ENCODE assay signal across 8 mouse cellular contexts in genomic region chr2:147297876-147298498, GRCm38 (mm10).
A peak's percentile ranks its signal among the peaks of the same experiment; 100 is the strongest.
DNase-seq lines count a peak whose midpoint lies in the region; ATAC-seq and TF ChIP-seq lines count a peak whose summit lies in the region.

No protein-coding gene starts in this region.

- ATAC-seq in heart, embryonic 15.5 days (replicated peaks; ENCODE audit: insufficient number of reproducible peaks, insufficient read depth, low FRiP score, low read depth), result peak; percentile 20; the same call in 1 of the 2 replicates
- ATAC-seq in midbrain, embryonic 13.5 days, result peak; percentile 60; the same call in 1 of the 2 replicates
- ATAC-seq in midbrain, embryonic 11.5 days (ENCODE audit: low FRiP score), result no peak
- ATAC-seq in intestine, embryonic 16.5 days, result peak; percentile 38; the same call in 1 of the 2 replicates
- ATAC-seq in neural tube, embryonic 13.5 days (ENCODE audit: low read depth), result peak; percentile 71

- no peak for TF ChIP-seq CTCF in heart, adult 2 months (IDR thresholded peaks at IDR 0.05)

- no peaks in the 10 kb centered on the region for H3K36me3 ChIP-seq in heart, embryonic 15.5 days
- no peaks in the 10 kb centered on the region for H3K36me3 ChIP-seq in heart, adult 2 months (ENCODE audit: control insufficient read depth, insufficient read depth, low read length)
- no peaks in the 10 kb centered on the region for H3K36me3 ChIP-seq in midbrain, embryonic 13.5 days
- no peaks in the 10 kb centered on the region for H3K36me3 ChIP-seq in midbrain, embryonic 11.5 days (ENCODE audit: control insufficient read depth, insufficient read depth, low read length)
- no peaks in the 10 kb centered on the region for H3K36me3 ChIP-seq in intestine, embryonic 16.5 days (ENCODE audit: control insufficient read depth, insufficient read depth, low read length)
- H3K36me3 ChIP-seq in neural tube, embryonic 13.5 days, result no peaks in the 10 kb centered on the region

- TF ChIP-seq EP300 in heart, adult 2 months (IDR thresholded peaks at IDR 0.05; ENCODE audit: insufficient read depth, low read depth, low read length), result no peak

- H3K79me2 ChIP-seq in heart, adult 2 months (replicated peaks; ENCODE audit: control insufficient read depth, insufficient read depth, low read length), result no peaks in the 10 kb centered on the region

- no peak for TF ChIP-seq POLR2A in heart, adult 2 months (IDR thresholded peaks at IDR 0.05; ENCODE audit: insufficient read depth, low read depth, low read length)

- no peaks in the 10 kb centered on the region for H3K9me3 ChIP-seq in heart, embryonic 15.5 days (replicated peaks)
- H3K9me3 ChIP-seq in midbrain, embryonic 13.5 days, result no peaks in the 10 kb centered on the region
- H3K9me3 ChIP-seq in midbrain, embryonic 11.5 days (ENCODE audit: control insufficient read depth, low read length), result no peaks in the 10 kb centered on the region
- H3K9me3 ChIP-seq in intestine, embryonic 16.5 days (ENCODE audit: control insufficient read depth, low read length), result no peaks in the 10 kb centered on the region
- H3K9me3 ChIP-seq in neural tube, embryonic 13.5 days, result no peaks in the 10 kb centered on the region

- no peak overlapping the region; the same call in 1 of the 2 replicates for H3K9ac ChIP-seq in heart, embryonic 15.5 days
- H3K9ac ChIP-seq in heart, adult 2 months (ENCODE audit: low read depth, low read length), result no peak overlapping the region
- H3K9ac ChIP-seq in midbrain, embryonic 13.5 days (replicated peaks), result no peak overlapping the region
- no peak overlapping the region for H3K9ac ChIP-seq in midbrain, embryonic 11.5 days (ENCODE audit: low read length)
- H3K9ac ChIP-seq in intestine, embryonic 16.5 days (ENCODE audit: low read depth, low read length), result no peak overlapping the region
- H3K9ac ChIP-seq in neural tube, embryonic 13.5 days, result no peak overlapping the region

- no peak overlapping the region for H3K4me3 ChIP-seq in heart, embryonic 15.5 days
- no peak overlapping the region for H3K4me3 ChIP-seq in heart, adult 2 months
- H3K4me3 ChIP-seq in midbrain, embryonic 13.5 days (replicated peaks), result no peak overlapping the region
- no peak overlapping the region for H3K4me3 ChIP-seq in midbrain, embryonic 11.5 days (ENCODE audit: low read depth, low read length)
- no peak overlapping the region for H3K4me3 ChIP-seq in intestine, embryonic 16.5 days (ENCODE audit: low read length)
- H3K4me3 ChIP-seq in neural tube, embryonic 13.5 days, result no peak overlapping the region

- H3K4me1 ChIP-seq in heart, embryonic 15.5 days (replicated peaks), result peaks cover 12% of the 10 kb centered on the region
- peaks cover 2% of the 10 kb centered on the region; the same call in 1 of the 2 replicates for H3K4me1 ChIP-seq in heart, adult 2 months (ENCODE audit: control insufficient read depth, insufficient read depth, low read length)
- H3K4me1 ChIP-seq in midbrain, embryonic 13.5 days (replicated peaks), result peaks cover 12% of the 10 kb centered on the region
- H3K4me1 ChIP-seq in midbrain, embryonic 11.5 days (ENCODE audit: control insufficient read depth, insufficient read depth, low read length), result no peaks in the 10 kb centered on the region
- no peaks in the 10 kb centered on the region for H3K4me1 ChIP-seq in intestine, embryonic 16.5 days (ENCODE audit: control insufficient read depth, insufficient read depth, low read length)
- H3K4me1 ChIP-seq in neural tube, embryonic 13.5 days (replicated peaks), result peaks cover 17% of the 10 kb centered on the region

- no peak overlapping the region for H3K4me2 ChIP-seq in heart, embryonic 15.5 days
- H3K4me2 ChIP-seq in midbrain, embryonic 13.5 days (replicated peaks), result no peak overlapping the region
- no peak overlapping the region for H3K4me2 ChIP-seq in midbrain, embryonic 11.5 days
- no peak overlapping the region for H3K4me2 ChIP-seq in intestine, embryonic 16.5 days (ENCODE audit: low read depth, low read length)
- H3K4me2 ChIP-seq in neural tube, embryonic 13.5 days, result no peak overlapping the region

- WGBS in heart, embryonic 15.5 days, result 79% methylated on average over 11 of the region's 11 CpGs
- WGBS in heart, adult 2 months, result 66% methylated on average over 11 of the region's 11 CpGs
- 71% methylated on average over 11 of the region's 11 CpGs for WGBS in midbrain, embryonic 13.5 days
- WGBS in midbrain, embryonic 11.5 days, result 81% methylated on average over 11 of the region's 11 CpGs
- WGBS in intestine, embryonic 16.5 days, result 71% methylated on average over 11 of the region's 11 CpGs
- WGBS in neural tube, embryonic 13.5 days, result 71% methylated on average over 11 of the region's 11 CpGs

- no peak for DNase-seq in heart, adult 2 months
- no peak for DNase-seq in midbrain, embryonic 11.5 days (ENCODE audit: low spot score, missing footprints)
- no peak for DNase-seq in thymus, postnatal 25 days
- no peak for DNase-seq in embryo, embryonic 11 days

- intact Hi-C loops in heart, adult 2 months (cut with DNase I), result no loop called here

- H3K27me3 ChIP-seq in heart, embryonic 15.5 days, result no peaks in the 10 kb centered on the region
- H3K27me3 ChIP-seq in heart, adult 2 months (ENCODE audit: control insufficient read depth, insufficient read depth, low read length), result no peaks in the 10 kb centered on the region
- peaks cover 2% of the 10 kb centered on the region; the same call in 1 of the 2 replicates for H3K27me3 ChIP-seq in midbrain, embryonic 13.5 days
- H3K27me3 ChIP-seq in midbrain, embryonic 11.5 days (ENCODE audit: control insufficient read depth, insufficient read depth, low read length), result no peaks in the 10 kb centered on the region
- H3K27me3 ChIP-seq in intestine, embryonic 16.5 days (replicated peaks; ENCODE audit: control insufficient read depth, insufficient read depth, low read length), result no peaks in the 10 kb centered on the region
- H3K27me3 ChIP-seq in neural tube, embryonic 13.5 days, result peaks cover 7% of the 10 kb centered on the region

- peak overlapping the region; percentile 25; the same call in 1 of the 2 replicates for H3K27ac ChIP-seq in heart, embryonic 15.5 days
- no peak overlapping the region for H3K27ac ChIP-seq in heart, adult 2 months
- no peak overlapping the region for H3K27ac ChIP-seq in midbrain, embryonic 13.5 days
- H3K27ac ChIP-seq in midbrain, embryonic 11.5 days (ENCODE audit: low read depth, low read length), result no peak overlapping the region
- no peak overlapping the region for H3K27ac ChIP-seq in intestine, embryonic 16.5 days (ENCODE audit: low read length)
- peak overlapping the region; percentile 57 for H3K27ac ChIP-seq in neural tube, embryonic 13.5 days (replicated peaks)

Comparison
In these comparisons a context has a peak if more than half of its experiments do, and no peak if none do; other contexts are left out.
1. H3K27ac ChIP-seq: peak in heart, embryonic 15.5 days (single experiment) and neural tube, embryonic 13.5 days (single experiment); none in heart, adult 2 months (single experiment), midbrain, embryonic 13.5 days (single experiment), midbrain, embryonic 11.5 days (single experiment) and intestine, embryonic 16.5 days (single experiment).